Mouse (Mus musculus) cortical plate, adult 2 months (tissue): Measurements from ENCODE around the gene Sec14l2. TPM values are rescaled to one million over a fixed set of nuclear protein-coding genes. Genes with fewer than 3 reads are reported as not detected.
"Not testable (repeated sequence)": the region's sequence is repeated elsewhere in the genome, so short reads cannot be mapped to it uniquely, and the experiment has no call there.

Experiments
- H3K27ac ChIP-seq: fragments of 200-500 bp; 2 replicates; pipeline ENCODE4 v1.5.1; 2012; ENCODE audit warnings: low read length, control low read depth, inconsistent platforms; ENCODE audit not compliant: insufficient read depth
- H3K4me1 ChIP-seq: fragments of 200-500 bp; 2 replicates; pipeline ENCODE4 v1.6.1; 2011; ENCODE audit warnings: low read length; ENCODE audit not compliant: control insufficient read depth, insufficient read depth
- H3K4me3 ChIP-seq: fragments of 200-500 bp; 2 replicates; pipeline ENCODE4 v1.5.1; 2011; ENCODE audit warnings: mild to moderate bottlenecking, low read length, control low read depth; ENCODE audit not compliant: insufficient read depth
- CTCF ChIP-seq: fragments of 200-500 bp; IDR thresholded peaks from 2 replicates; pipeline ENCODE4 v1.5.1; 2011; ENCODE audit warnings: mild to moderate bottlenecking, control low read depth, low read length; ENCODE audit not compliant: insufficient read depth; ENCODE audit errors: extremely low read depth
- POLR2A ChIP-seq: fragments of 200-500 bp; IDR thresholded peaks from 2 replicates; pipeline ENCODE4 v1.6.1; 2011; ENCODE audit warnings: mild to moderate bottlenecking, low read length, control low read depth; ENCODE audit not compliant: insufficient read depth; ENCODE audit errors: extremely low read depth
- polyA plus RNA-seq: library from polyadenylated mRNA; depleted of rRNA; stranded (reverse); fragments of >200 nt; gene quantifications from 2 replicates; pipeline ENCODE4 v1.2.3, GENCODE M21; 2012

Sec14l2 gene
- polyA plus RNA-seq, 1 experiment: 40.1 TPM

GRCm38 (mm10) chr11:4134400-4134799 lies 11.2 kb upstream of the Sec14l2 start:
- H3K27ac ChIP-seq: no peak overlapping the region

GRCm38 (mm10) chr11:4133450-4133849 lies 10.2 kb upstream of the Sec14l2 start:
- H3K4me3 ChIP-seq: no peak overlapping the region
- H3K4me1 ChIP-seq: peaks cover 5% of the 10 kb centered on the region
- TF ChIP-seq POLR2A: no peak
- TF ChIP-seq CTCF: peak; percentile 20; the same call in 1 of the 2 replicates
- no peak overlapping the region for H3K27ac ChIP-seq

More at GRCm38 (mm10) chr11:4134400-4134799, 11.2 kb upstream of the Sec14l2 start:
- peak overlapping the region; percentile 91 for H3K4me3 ChIP-seq
- peaks cover 5% of the 10 kb centered on the region for H3K4me1 ChIP-seq
- TF ChIP-seq POLR2A (no peak), CTCF (no peak)

DNA sequence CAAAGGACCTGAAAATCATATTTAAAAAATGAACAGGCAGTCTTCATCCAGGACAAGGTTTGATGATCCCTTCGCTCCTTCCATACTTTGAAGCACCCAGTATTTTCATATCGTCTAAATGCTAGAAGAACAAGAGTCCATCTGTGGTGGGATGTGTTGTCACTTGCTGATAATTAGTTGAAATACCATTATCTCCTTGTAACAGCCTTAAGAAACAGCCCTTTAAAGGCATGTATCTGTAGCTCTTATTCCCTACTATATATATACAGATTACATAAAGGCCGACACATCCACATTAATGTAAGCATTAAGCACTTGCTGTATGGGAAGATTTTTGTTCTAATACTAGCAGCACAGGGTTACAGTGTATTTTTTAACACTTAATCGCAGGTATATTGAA lies 5.2 kb upstream of the Sec14l2 start:
- not testable (repeated sequence) for H3K4me1 ChIP-seq, H3K4me3 ChIP-seq, H3K27ac ChIP-seq

- no peak overlapping the region for H3K27ac ChIP-seq
- TF ChIP-seq CTCF: no peak
- TF ChIP-seq POLR2A: no peak
- H3K4me1 ChIP-seq: no peaks in the 10 kb centered on the region
- no peak overlapping the region for H3K4me3 ChIP-seq
These were observed 3.8 kb upstream of the Sec14l2 start for GRCm38 (mm10) chr11:4127059-4127458.

DNA sequence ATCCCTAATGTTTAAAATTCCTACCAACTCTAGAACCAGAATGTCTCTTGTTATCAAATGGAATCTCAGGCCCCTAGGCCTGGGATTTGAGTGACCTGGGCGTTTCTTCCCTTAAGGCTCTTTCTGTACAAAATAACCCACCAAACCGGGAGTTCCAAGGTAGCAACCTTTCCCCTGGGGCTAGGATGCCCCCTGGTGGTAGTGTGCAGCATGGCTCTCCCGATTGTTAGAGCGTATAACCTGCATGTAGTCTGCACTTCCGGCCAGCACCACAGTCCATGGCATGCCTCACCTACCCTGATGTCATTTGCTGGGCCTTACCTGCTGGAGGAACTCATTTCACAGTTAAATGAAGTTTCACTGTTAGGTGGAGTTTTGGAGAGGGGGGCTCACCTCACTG lies 707 bp upstream of the Sec14l2 start:
- Histone ChIP-seq H3K27ac (no peak overlapping the region), H3K4me1 (peaks cover 1% of the 10 kb centered on the region; the same call in 1 of the 2 replicates), H3K4me3 (no peak overlapping the region)
- peak; percentile 80 for TF ChIP-seq CTCF
- TF ChIP-seq POLR2A: no peak

DNA sequence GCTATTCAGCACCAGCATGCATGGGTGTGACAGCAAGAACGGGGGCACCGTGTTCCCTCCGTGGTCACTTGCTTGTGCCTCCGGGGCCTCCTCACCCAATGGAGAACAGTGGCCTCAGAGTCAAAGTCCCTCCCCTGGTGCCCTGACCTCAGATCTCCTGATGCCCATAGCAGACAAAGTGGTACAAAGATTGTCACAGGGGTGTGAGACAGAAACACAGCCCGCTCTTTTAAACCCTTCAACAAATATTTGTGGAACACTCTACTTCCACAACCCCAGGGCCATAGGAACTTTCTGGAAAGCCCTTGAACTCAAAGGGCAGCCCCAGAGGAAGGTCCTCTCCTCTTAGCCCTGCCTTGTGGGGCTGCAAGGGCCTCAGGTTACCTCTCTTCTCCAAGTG lies 989 bp downstream of the Sec14l2 start:
- no peak overlapping the region for H3K4me3 ChIP-seq
- H3K4me1 ChIP-seq: peaks cover 4% of the 10 kb centered on the region; the same call in 1 of the 2 replicates
- TF ChIP-seq CTCF: no peak
- no peak for TF ChIP-seq POLR2A
- H3K27ac ChIP-seq: no peak overlapping the region

DNA sequence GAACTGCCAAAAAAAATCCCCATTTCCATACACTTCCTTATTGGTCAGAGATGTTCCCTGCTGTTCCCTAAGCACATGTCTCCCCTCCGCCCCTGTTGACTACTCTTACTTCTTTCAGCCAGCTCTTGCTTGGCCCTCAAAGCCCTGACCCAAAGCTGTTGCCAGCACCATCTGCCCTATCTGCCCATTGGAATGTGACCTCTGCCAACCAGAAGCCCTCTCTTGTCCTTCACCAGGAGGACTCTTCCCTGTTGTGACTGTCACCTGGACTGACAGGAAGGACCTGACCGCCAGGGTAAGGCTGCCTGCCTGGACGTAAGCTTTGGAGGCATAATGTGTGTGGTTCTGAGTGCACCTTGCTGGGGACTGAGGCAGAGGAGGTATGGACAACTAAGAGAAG lies 1.5 kb downstream of the Sec14l2 start:
- peaks cover 5% of the 10 kb centered on the region for H3K4me1 ChIP-seq
- no peak overlapping the region for H3K27ac ChIP-seq
- no peak overlapping the region for H3K4me3 ChIP-seq
- TF ChIP-seq CTCF: no peak

GRCm38 (mm10) chr11:4119635-4120034 lies 3.6 kb downstream of the Sec14l2 start:
- TF ChIP-seq CTCF (no peak), POLR2A (no peak)
- Histone ChIP-seq H3K4me1 (peaks cover 10% of the 10 kb centered on the region), H3K4me3 (no peak overlapping the region), H3K27ac (no peak overlapping the region)

GRCm38 (mm10) chr11:4118081-4118921 lies 4.9 kb downstream of the Sec14l2 start:
- peak overlapping the region; percentile 87 for H3K4me3 ChIP-seq
- peaks cover 10% of the 10 kb centered on the region for H3K4me1 ChIP-seq
- TF ChIP-seq CTCF (no peak), POLR2A (peak; percentile 67)
- H3K27ac ChIP-seq: peak overlapping the region; percentile 87

DNA sequence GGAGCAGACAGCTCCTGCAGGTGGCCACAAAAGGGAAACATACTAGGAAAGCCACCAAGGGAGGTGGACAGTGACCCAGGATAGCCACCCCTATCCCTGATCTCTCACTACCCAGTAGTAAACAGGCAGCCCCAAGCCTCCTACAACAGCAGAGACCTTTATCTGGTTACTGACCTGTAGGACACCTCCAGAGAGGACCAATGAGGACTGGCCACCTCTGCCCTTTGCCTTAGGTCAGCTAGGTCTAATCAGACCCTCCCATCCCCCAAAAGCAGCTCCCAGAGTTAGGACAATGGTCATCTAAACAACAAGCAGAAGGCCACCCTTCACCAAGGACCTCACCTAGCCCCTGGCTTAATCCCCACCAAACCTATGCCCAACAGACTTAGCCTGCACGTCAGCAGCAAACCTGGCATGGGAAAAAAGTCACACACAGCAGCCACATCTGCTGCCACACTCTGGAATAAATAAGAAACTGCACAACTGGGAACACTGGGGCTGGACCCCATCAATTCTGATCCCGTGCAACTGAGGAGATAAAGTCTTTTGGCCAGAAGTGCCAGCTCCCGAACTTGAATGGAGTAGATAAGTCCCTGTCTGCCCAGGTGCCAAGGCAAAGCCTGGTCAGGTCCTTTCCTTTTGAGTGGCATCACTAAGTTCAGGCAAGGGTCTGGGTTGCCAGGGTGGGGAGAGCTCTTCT lies 5.7 kb downstream of the Sec14l2 start:
- peak overlapping the region; percentile 87 for H3K4me3 ChIP-seq
- 0 out of 2 replicates have a peak overlapping the region, but pooled peaks have one; percentile 87 for H3K27ac ChIP-seq
- peaks cover 10% of the 10 kb centered on the region for H3K4me1 ChIP-seq
- TF ChIP-seq CTCF (0 out of 2 replicates have a peak, but pooled peaks have one; percentile 10), POLR2A (no peak)
